Mouse (Mus musculus) heart, postnatal 14 days (tissue): ENCODE results near the gene Tnfaip2. TPM values are rescaled to one million over a fixed set of nuclear protein-coding genes. Genes with fewer than 3 reads are reported as not detected.

Experiments used
- DNase-seq, 2 experiments: peaks; one replicate each; pipeline ENCODE4 v3.0.0; 2021 to 2022
- intact Hi-C: fragments of 180-260 bp; cut with DNase I; formaldehyde crosslinking; loops from one replicate; pipeline ENCODE4 v1.15.1; 2025
- total RNA-seq, 2 experiments: library from RNA; stranded (reverse); gene quantifications; 2 replicates each; pipeline ENCODE4 v1.2.3; 2021

The Tnfaip2 gene
- total RNA-seq, 2 experiments from 2014 or later: 38.0 to 40.4 TPM

DNA sequence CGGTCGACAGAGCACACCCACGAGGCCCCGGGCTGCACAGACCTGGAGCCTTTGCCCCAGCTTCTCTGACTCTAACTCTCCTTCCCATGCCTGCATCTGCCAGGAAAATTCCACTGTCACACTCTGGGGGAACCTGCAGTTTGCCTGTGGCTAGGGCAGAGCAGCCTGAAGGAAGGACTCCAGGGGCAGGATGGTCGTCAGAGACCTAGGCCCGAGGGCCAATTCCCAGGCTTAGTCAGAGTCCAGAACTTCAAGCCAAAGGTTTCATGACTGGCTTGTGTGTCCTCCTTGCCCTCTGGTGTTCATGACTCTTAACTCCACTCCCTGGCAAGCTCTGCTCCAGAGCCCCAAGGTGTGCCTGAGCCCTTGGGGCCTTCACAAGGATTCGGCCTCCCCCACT, 25.9 kb downstream of the Tnfaip2 start:
- intact Hi-C loops: loop anchor here (2.0 kb wide), 1 partner anchor 41 kb away; no protein-coding TSS in a partner anchor
- DNase-seq: no peak

DNA sequence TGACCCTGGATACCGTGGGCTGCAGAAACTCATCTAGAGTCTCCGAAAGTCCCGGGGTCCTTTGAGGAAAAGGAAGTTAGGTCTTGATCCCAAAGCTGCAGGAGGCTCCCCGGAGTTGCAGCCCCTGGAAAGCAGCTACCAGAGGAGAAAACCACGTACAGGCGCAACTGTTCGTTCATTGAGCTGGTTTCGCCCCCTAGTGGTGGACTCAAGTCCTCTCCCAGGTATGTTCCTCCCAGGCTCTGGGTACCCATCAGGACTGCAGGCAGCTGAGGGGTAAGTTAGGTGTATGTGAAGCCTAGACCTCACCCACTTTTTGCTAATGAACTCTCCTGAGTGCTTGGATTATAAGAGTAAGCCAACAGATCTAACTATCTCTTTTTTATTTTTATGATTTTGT, 27.2 kb downstream of the Tnfaip2 start:
- intact Hi-C loops: loop anchor here (2.0 kb wide), 1 partner anchor 43 kb away; no protein-coding TSS in a partner anchor

DNA sequence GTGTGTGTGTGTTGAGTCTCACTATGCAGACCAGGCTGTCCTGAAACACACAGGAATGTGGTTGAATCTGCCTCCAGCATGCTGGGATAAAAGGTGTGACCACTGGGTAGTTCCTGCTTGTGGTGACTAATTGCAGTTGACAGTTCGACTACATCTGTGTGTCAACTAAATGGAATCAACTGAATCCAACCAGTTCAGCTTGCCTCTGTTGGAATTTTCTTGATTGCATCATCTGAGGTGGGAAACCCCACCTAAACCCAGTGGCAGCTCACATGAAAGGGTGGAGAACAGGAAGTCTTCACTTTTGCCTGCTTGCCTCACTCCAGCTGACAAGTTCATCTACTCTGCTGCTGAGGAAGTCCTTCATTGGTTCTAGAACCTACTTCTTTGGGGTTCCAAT, 28.9 kb downstream of the Tnfaip2 start:
- DNase-seq: no peak
- intact Hi-C loops: loop anchor here (10.0 kb wide), 1 partner anchor 196 kb away; the partner anchor contains the start of gene Amn

More for the DNA sequence above, 27.2 kb downstream of the Tnfaip2 start:
- peak; percentile 75 to 84 for DNase-seq

DNA sequence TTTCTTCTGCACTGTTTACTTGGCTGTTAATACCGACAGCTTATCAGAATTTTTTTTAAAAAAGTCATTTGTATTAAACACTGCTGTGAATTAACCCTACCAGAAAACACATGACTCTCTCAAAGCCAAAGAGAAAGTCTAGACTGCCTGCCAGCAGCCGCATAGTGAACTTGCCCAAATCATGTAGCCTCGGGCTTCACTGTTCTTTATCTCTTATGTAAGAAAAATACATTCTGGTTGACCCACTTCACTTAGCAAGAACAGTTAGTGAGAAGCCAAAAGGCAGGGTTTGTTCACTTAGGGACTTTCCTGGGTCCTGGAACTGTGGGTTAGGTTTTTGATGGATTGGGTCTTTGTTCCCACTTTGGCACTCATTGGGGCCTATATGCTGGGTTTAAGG, 29.5 kb downstream of the Tnfaip2 start:
- DNase-seq: no peak
- intact Hi-C loops: loop anchor here (10.0 kb wide), 1 partner anchor 197 kb away; the partner anchor contains the start of gene Amn

DNA sequence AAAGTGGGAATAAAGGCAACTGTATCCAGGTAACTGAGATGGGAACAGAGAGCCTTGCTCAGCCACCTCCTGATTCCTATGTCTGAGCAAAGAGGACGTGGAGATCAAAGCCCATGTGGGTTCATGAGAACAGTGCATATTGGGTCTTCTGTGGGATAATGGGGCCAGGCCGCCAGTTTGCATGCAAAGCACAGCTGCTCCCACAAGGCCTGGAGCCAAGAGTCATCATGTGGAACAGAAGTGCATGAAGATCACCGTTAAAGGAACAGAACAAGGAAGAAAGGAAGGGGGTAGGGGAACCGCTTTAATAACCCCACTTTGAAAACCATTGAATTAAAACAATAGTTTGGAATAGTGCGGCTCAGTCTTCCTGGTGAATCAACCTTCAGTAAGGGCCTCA, 30.6 kb downstream of the Tnfaip2 start:
- intact Hi-C loops: loop anchor here (10.0 kb wide), 1 partner anchor 198 kb away; the partner anchor contains the start of gene Amn
- DNase-seq: no peak

DNA sequence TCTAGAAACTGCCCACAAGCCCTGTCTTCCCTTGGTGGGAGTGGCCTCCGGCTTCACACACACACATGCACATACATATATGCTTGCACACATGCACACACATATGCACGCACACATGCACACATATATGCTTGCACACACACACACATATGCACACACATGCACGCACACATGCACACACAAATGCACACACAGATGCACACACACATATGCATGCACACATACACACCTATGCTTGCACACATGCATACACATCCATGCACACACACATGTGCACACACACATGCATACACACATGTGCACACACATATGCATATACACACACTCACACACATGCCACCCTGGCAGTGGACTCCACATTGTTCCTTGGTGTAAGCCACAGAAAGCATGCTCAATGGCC, 32.1 kb downstream of the Tnfaip2 start:
- intact Hi-C loops: loop anchor here (10.0 kb wide), 1 partner anchor 200 kb away; the partner anchor contains the start of gene Amn
- DNase-seq: no peak

DNA sequence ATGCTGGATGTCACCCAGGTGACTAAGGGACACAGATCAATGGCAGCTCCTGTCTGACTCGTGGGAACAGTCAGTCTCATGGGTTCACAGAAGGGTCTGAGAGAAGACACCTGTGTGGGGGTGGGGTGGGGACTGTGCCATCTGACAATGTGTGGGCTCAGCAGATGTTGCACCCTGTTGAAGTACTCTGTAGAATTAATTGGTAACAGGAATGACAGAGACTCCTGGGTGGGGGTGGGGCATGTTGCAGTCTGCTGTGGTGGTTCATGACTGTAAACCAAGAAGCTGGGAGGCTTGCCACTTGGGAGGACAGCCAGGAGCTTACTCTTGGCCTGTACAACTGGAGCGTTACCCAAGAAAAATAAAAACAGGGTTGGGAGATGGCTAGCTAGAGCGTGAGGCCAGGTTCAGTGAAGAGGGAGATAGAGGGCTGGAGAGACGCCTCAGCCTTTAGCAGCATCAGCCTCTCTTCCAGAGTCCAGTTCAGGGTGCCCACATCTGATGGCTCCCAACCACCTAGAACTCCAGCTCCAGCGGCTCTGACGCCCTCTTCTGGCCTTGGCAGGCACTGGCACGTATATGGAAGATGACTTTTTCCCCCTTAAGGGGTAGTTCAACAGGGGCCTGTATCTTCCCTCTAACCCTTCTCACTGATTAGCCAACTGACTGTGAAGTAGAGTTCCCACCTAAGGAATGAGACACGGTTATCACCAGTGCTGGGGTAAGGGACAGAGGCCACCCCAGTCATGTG, 32.8 kb downstream of the Tnfaip2 start:
- DNase-seq: peak; percentile 82 to 87
- intact Hi-C loops: loop anchor here (10.0 kb wide), 1 partner anchor 200 kb away; the partner anchor contains the start of gene Amn

DNA sequence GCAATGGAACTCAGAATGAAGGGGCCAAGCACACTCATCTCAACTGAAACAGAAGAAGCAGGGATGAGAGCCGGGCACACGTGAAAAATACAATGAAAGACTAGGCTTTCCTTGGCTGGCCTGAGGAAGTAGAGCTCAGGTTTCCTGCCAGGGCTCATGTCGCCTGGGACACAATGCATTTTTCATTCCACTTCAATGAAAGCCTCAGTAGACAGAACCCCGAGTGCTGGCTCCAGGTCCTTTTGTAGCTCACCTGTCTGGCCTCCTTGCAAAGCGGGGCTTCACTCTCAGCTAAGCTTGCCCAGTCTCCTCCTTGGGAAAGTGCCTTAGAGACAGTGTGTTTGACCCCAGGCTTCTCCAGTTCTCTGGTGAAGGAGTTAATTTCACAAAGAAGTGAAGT, 36.7 kb downstream of the Tnfaip2 start:
- intact Hi-C loops: loop anchor here (10.0 kb wide), 1 partner anchor 204 kb away; the partner anchor contains the start of gene Amn
- no peak for DNase-seq

DNA sequence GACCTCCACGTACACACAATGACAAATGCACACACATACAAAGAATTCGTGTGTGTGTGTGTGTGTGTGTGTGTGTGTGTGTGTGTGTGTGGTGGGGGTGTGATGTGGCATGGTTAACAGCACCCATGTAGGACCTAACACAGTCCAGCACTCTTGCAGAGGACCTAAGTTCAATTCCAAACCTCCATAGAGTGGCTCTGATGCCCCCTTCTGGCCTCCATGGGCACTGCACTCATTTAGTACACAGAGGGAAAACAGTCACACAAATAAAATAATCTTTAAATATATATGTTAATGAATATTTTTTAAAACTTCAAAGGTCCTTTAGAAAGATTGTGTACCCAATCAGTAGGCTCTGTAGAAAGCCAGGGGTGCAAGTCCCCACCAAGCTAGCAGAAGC, 37.6 kb downstream of the Tnfaip2 start:
- intact Hi-C loops: loop anchor here (10.0 kb wide), 1 partner anchor 205 kb away; the partner anchor contains the start of gene Amn
- DNase-seq: peak in 1 of 2 experiments; percentile 65

DNA sequence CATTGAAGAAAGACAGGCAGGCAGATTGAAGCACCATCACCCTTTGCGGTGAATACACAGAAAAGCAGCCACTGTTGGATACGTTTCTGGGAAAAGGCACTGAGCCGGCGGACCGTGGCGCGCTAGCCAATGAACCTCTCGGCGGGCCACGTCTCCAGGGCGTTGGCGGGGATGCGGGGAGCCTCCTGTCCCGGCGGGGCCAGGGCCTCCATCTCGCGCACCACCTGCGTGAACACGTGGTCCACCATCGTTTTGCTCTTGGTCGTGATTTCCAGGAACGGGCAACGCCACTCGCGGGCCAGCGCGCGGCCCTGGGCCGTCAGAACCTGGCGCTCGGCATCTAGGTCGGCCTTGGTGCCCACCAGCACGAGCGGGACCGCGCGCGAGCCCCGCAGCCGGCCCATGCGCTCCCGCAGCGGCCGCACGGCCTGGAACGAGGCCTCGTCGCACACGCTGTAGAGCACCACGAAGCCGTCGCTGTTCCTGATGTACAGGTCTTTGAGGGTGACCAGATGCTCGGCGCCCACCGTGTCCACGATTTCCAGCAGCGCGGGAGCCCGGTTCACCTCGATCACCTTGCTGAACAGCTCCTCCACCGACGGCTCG, 42.9 kb downstream of the Tnfaip2 start:
- DNase-seq: no peak
- intact Hi-C loops: no loop called here

DNA sequence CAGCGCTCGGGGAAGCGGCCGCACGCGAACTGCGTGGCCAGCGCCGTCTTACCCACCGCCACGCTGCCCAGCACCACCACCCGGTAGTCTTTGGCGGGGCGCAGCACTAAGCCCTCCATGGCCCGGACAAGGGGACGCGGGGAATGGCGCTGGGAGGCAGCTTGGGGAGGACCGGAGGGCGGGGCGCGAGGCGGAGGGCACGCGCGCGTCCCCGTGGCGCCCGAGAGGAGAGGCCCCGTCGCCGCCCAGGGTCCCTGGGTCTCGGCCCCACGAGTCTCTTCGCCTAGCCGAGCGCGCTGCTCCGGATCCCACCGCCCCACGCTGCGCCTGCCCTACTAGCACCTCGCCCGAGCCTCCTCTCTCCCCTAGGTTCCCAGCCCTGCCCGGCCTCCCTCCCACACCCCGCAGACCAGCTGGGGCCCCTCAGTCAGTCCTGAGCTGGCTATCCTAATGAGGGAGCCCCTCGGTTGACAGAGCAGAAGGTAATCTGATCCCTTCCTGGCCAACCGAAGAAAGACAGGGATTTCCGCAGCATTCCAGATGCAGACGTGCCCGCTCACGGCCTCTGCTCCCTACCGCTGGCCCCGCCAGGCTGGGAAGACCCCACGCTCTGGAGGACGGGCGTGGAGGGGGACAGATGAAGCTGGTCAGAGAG, 43.5 kb downstream of the Tnfaip2 start, which contains the start of gene Gm266:
TSS of gene Gm266 (minus strand) at position 172 of the 655 bp plus-strand sequence.
- intact Hi-C loops: no loop called here
- DNase-seq: peak; percentile 42 to 43

DNA sequence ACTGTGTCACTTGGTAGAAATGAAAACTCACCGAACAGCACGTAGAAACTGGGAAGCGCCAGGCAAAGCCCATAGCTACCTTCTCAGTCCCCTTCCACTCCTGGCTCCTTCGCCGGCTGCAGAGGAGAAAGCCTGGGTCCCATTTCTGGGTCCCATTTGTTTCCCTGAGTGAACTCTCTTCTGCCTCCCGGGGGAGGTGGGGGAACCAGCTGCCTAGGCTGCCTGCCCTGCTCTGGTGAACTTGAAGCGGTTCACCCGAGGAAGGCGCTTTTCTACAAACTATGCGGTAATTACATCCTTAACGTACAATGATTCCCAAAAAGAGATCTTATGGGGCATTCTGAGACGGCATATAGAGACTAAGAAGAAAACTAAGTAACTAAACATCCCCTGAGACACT, 44.2 kb downstream of the Tnfaip2 start:
- DNase-seq: peak in 1 of 2 experiments; percentile 35
- intact Hi-C loops: no loop called here

DNA sequence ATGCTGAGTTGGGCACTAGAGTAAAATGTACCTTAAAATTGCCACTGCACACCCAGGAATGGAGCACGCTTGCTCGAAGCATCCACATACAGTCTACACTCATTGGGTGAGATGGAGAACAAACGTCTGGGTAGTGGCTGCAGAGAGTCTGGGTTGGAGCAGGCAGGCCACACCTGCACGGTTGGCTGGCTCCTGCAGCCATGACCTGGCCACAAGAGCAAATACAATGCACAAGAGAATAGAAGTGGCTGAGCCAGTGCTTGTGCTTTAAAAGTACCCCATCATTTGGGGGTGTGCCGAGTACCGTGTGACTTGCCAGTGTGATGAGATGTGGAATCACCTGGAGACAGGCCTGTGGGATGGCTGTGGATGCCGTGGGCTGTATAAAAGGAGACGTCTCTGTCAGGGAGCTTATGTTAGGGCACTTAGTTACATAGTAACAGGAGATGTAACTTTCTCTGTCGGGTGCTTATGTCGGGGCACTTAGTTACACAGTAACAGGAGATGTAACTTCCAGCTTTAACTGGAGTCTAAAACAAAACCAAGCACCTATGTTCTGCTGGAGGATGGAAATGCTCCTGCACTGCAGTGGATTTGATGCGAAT, 47.1 kb downstream of the Tnfaip2 start:
- no peak for DNase-seq
- intact Hi-C loops: no loop called here

DNA sequence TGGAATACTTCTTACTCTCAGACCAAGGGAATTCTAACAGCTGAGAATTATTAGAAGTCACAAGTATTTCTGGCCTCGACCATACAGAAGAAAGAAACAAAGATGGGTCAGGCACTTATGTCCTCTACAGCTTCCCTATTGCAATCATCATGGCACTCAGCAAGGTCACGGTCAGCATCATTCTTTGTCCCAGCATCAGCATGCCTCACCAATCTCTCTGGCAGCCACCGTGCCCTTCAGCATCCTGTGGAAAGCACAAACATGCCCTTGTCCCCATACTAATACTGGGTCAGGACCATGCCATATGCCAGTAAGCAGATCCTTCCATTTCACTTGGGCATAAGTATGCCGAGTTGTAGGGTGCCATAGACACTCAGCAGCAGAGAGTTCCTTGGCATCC, 52.7 kb downstream of the Tnfaip2 start:
- intact Hi-C loops: no loop called here
- DNase-seq: no peak

DNA sequence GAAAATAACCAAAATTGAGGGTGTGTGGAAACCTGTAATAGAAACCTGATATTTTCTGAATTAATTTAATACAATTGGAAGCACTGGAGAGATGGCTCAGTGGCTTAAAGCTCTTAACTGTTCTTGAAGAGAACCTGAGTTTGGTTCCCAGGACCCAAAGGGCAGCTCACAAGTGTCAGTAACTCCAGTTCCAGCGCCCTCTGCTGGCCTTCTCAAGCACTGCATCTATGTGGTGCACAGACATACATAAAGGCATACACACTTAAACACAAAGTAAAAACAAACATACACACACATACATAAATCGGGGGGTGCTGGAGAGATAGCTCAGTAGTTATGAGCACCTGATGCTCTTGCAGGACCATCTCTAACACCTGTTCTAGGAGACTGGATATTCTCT, 54.8 kb downstream of the Tnfaip2 start:
- DNase-seq: no peak
- intact Hi-C loops: no loop called here

DNA sequence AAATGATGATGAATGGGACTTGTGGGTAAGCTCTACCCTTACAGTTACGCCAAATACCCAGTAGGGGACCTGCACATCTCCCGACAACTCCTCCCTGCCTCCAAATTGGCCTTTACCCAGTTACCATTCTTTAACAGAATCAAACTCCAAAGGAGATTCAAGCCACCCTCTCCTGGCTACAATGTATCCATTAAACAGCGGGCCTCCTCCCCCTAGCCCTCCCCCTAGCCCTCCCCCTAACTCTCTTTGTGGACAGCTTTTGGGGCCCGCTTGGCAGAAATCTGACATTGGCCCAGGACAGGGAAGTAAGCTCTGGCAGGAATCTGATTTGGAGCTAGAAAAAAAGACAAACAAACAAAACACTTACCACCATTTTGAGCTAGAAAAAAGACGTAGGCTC, 57.3 kb downstream of the Tnfaip2 start:
- DNase-seq: no peak
- intact Hi-C loops: no loop called here

DNA sequence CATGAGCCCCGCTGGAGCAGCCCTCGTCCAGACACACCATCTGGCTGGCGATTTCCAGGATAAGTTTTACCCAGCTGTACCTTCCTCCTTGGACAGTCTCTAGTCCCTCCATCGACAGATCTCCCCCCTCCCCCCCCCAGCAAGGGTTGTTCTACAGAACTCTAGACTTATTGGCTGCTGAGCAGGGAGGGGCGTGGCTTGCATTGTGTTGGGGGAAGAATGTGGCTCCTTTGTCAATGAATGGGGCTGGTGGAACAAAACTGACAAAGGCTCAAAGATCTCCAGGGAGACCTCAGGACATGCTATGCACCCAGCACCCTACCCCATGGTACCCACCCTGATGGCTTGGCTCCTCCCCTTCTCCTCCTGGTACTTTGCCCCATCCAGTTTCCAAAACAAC, 58.5 kb downstream of the Tnfaip2 start:
- no peak for DNase-seq
- intact Hi-C loops: no loop called here

DNA sequence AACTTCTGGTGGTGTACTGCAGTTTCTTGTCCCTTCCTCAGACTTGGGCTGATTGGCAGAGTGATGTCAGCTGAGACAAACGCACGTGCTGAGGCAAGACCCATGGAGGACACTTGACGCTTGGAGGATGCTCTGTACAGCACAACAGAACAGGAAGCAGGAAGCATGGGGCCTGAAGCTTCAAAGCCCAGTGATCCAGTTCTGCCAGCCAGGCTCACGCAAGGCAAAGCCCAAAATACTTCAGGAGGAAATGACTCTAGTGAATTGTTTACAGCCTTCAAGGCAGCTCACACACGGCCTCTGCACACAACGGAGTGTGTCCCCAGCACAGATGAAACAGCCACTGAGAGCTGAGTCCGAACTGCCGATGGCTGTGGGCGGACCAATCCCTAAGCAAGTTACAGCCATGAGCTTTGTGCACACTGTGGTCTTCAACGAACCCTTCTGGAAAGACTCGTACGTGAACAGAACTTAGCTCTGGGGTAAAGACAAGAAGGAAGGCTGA, 60.8 kb downstream of the Tnfaip2 start:
- no peak for DNase-seq
- intact Hi-C loops: no loop called here

DNA sequence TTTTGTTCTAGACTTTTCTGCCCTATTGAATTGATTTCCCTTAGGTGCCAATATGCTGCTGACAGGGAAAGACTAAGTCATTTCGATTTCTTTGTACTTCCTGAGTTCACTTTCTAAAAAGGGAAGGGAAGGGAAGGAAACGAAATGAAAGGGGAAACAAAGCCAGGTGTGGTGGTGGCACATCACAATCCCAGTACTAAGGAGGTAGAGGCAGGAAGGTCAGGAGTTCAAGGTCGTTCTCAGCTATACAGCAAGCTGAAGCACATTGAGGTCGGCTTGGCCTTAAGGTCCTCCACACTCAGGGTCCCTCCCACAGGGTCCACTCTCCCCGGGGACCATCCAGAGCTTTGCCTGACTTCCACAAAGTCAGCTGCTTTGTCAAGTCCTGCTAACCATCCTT, 61.3 kb downstream of the Tnfaip2 start:
- no peak for DNase-seq
- intact Hi-C loops: no loop called here
